Mouse (Mus musculus) forebrain, embryonic 13.5 days (tissue): ENCODE measurements around the gene Lmcd1. TPM values are rescaled to one million over a fixed set of nuclear protein-coding genes. Genes with fewer than 3 reads are reported as not detected.

Source experiments
- ATAC-seq: fragments of 200-750 bp; cut with Nextera tagmentation; 2 replicates; pipeline ENCODE4 v1.8.0; 2017
- H3K27ac ChIP-seq: fragments of 300-500 bp; sonication (generic); 2 replicates; pipeline ENCODE4 v1.5.1; 2015; ENCODE audit warnings: inconsistent platforms, mild to moderate bottlenecking, moderate library complexity
- H3K27me3 ChIP-seq: fragments of 300-500 bp; sonication (generic); 2 replicates; pipeline ENCODE4 v1.6.1; 2015; ENCODE audit warnings: mild to moderate bottlenecking, inconsistent platforms
- H3K36me3 ChIP-seq: fragments of 300-500 bp; sonication (generic); 2 replicates; pipeline ENCODE4 v1.6.1; 2015; ENCODE audit warnings: mild to moderate bottlenecking, inconsistent platforms; ENCODE audit not compliant: poor library complexity, severe bottlenecking
- H3K4me1 ChIP-seq: fragments of 300-500 bp; sonication (generic); 2 replicates; pipeline ENCODE4 v1.6.1; 2015; ENCODE audit warnings: inconsistent platforms
- H3K4me2 ChIP-seq: fragments of 300-500 bp; sonication (generic); 2 replicates; pipeline ENCODE4 v1.6.1; 2015; ENCODE audit warnings: inconsistent platforms, mild to moderate bottlenecking, moderate library complexity
- H3K4me3 ChIP-seq: fragments of 300-500 bp; sonication (generic); 2 replicates; pipeline ENCODE4 v1.5.1; 2015; ENCODE audit warnings: mild to moderate bottlenecking, inconsistent platforms
- H3K9ac ChIP-seq: fragments of 300-500 bp; sonication (generic); 2 replicates; pipeline ENCODE4 v1.6.1; 2015; ENCODE audit warnings: mild to moderate bottlenecking, inconsistent platforms
- H3K9me3 ChIP-seq: fragments of 300-500 bp; sonication (generic); replicated peaks from 2 replicates; pipeline ENCODE4 v1.6.1; 2016; ENCODE audit warnings: inconsistent platforms
- WGBS: fragments of 180-500 bp; shearing (Covaris S2); methylation state at CpG from one replicate; pipeline ENCODE4 v1.1.7; 2015; 5-methylcytosine and 5-hydroxymethylcytosine counted together
- polyA plus RNA-seq: library from polyadenylated mRNA; unstranded; fragments of >200 nt; fragmentation: Nextera tagmentation; extraction: Ambion mirVana; gene quantifications from 2 replicates; pipeline ENCODE4 v1.2.1, GENCODE M21; 2015

Gene Lmcd1
- polyA plus RNA-seq, 1 experiment from 2014 or later: 14.6 TPM

- Histone ChIP-seq H3K27ac (no peak overlapping the region), H3K9me3 (no peaks in the 10 kb centered on the region), H3K27me3 (no peaks in the 10 kb centered on the region), H3K4me3 (no peak overlapping the region), H3K4me1 (no peaks in the 10 kb centered on the region), H3K9ac (no peak overlapping the region), H3K4me2 (no peak overlapping the region), H3K36me3 (no peaks in the 10 kb centered on the region)
- no peak for ATAC-seq
- 85% methylated on average over 5 of the region's 5 CpGs for WGBS
Observed at GRCm38 (mm10) chr6:112293320-112293719, 19.8 kb downstream of the Lmcd1 start.

DNA sequence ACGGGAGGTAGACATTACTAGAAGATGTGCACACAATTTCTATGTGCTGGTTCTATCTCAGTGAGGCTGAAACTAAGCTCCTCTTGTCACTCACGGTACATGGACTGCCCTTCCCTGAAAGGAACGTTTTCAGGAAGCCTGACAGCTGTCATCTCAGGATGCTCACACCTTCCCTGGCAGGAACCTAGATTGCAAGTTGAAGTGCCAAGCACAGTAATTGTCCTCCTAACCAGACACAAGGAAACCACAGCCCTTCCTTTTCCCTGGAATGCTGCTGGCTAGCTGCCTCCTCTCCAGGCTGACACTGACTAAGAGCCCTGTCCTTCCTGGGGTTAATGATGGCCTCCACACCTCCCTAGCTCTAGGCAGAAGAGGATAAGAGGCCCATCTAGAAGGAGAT, 21.7 kb downstream of the Lmcd1 start:
- Histone ChIP-seq H3K27me3 (no peaks in the 10 kb centered on the region), H3K36me3 (no peaks in the 10 kb centered on the region), H3K4me2 (no peak overlapping the region), H3K4me3 (no peak overlapping the region), H3K9me3 (no peaks in the 10 kb centered on the region), H3K4me1 (no peaks in the 10 kb centered on the region), H3K27ac (no peak overlapping the region), H3K9ac (no peak overlapping the region)
- WGBS: 75% methylated on average over 3 of the region's 3 CpGs
- no peak for ATAC-seq

DNA sequence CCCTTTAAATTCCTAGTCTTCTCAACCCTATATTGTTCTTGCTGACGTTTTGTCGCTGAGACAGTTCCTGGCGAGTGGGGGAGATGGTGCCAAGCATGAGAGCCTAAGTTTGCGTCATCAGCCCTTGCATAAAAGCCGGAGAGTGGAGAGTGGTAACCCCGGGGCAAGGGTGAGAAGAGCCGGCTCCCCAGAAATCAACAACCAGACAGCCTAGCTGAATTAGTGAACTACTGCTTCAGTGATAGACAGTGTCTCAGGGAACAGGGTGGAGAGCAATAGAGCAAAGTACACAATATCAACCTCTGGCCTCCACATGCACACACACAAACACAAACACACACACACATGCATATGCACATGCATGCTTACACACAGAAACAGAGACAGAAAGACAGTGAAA, 26.6 kb downstream of the Lmcd1 start:
- Histone ChIP-seq H3K9me3 (no peaks in the 10 kb centered on the region), H3K4me1 (peaks cover 3% of the 10 kb centered on the region; the same call in 1 of the 2 replicates), H3K27ac (no peak overlapping the region), H3K4me2 (no peak overlapping the region), H3K4me3 (no peak overlapping the region), H3K27me3 (no peaks in the 10 kb centered on the region), H3K9ac (no peak overlapping the region), H3K36me3 (no peaks in the 10 kb centered on the region)
- ATAC-seq: no peak
- 82% methylated on average over 7 of the region's 7 CpGs for WGBS

GRCm38 (mm10) chr6:112300633-112301032, 27.1 kb downstream of the Lmcd1 start:
- no peaks in the 10 kb centered on the region for H3K9me3 ChIP-seq
- no peak overlapping the region for H3K27ac ChIP-seq
- WGBS: 80% methylated on average over 1 of the region's 1 CpGs
- no peak for ATAC-seq
- H3K4me2 ChIP-seq: no peak overlapping the region
- H3K4me1 ChIP-seq: peaks cover 3% of the 10 kb centered on the region; the same call in 1 of the 2 replicates
- no peaks in the 10 kb centered on the region for H3K36me3 ChIP-seq
- H3K4me3 ChIP-seq: no peak overlapping the region
- H3K27me3 ChIP-seq: no peaks in the 10 kb centered on the region
- no peak overlapping the region for H3K9ac ChIP-seq

DNA sequence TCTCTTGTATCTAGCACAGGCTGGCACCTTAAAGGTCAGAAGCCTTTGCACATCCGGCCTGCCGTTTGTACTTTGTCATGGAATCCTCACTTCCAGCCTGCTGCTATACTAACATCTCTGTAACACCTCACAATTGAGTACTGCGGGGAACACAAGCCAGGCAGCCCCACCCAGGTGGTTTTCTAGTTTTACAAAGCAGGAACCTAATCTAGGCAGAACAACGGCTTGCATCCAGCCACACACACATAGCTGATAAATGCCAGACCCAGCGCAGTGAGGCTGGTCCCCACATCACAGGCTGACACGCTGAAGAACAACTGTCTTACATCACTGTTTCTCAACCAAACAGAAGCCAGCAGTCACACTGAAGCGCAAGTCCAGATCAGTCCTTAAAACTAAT, 28.7 kb downstream of the Lmcd1 start:
- no peak overlapping the region for H3K4me2 ChIP-seq
- 73% methylated on average over 7 of the region's 7 CpGs for WGBS
- H3K27ac ChIP-seq: no peak overlapping the region
- H3K4me1 ChIP-seq: peaks cover 3% of the 10 kb centered on the region; the same call in 1 of the 2 replicates
- no peak overlapping the region for H3K4me3 ChIP-seq
- no peaks in the 10 kb centered on the region for H3K27me3 ChIP-seq
- no peaks in the 10 kb centered on the region for H3K36me3 ChIP-seq
- no peak overlapping the region for H3K9ac ChIP-seq
- ATAC-seq: no peak
- H3K9me3 ChIP-seq: no peaks in the 10 kb centered on the region

DNA sequence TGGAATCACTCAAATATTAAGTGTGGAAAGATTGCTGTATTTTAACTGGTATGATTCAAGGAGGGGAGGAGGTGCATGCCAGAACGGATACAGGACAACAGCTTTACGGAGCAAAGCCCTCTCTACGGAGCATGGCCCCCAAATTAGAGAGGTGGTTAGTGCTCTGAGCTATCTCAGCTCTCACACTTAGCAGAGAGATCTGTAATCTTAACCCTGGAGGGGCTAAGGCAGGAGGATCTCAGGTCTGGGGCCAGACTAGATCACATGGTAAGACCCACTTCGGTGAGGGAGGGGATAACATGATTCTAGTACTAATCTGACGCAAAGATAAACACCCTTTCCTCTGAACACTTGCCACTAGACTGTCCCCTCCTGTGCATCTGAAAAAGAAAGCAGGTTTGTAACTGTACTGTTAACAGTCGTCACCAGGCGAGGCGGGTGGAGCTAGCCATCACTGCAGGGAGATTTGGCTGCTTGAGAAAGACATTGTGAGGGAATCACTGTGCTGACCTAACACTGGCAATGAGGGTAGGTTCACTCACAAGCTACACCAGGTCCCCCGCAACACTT, 29.3 kb downstream of the Lmcd1 start:
- Histone ChIP-seq H3K4me1 (peaks cover 3% of the 10 kb centered on the region; the same call in 1 of the 2 replicates), H3K27me3 (no peaks in the 10 kb centered on the region), H3K4me3 (no peak overlapping the region), H3K27ac (no peak overlapping the region), H3K9me3 (no peaks in the 10 kb centered on the region), H3K4me2 (no peak overlapping the region), H3K36me3 (no peaks in the 10 kb centered on the region), H3K9ac (no peak overlapping the region)
- no peak for ATAC-seq
- 76% methylated on average over 9 of the region's 9 CpGs for WGBS

- Histone ChIP-seq H3K27ac (no peak overlapping the region), H3K27me3 (no peaks in the 10 kb centered on the region), H3K9me3 (no peaks in the 10 kb centered on the region), H3K4me1 (peaks cover 3% of the 10 kb centered on the region; the same call in 1 of the 2 replicates), H3K9ac (no peak overlapping the region), H3K4me2 (no peak overlapping the region), H3K36me3 (no peaks in the 10 kb centered on the region), H3K4me3 (no peak overlapping the region)
- WGBS: 77% methylated on average over 8 of the region's 8 CpGs
- no peak for ATAC-seq
Observed at GRCm38 (mm10) chr6:112304751-112305150, 31.2 kb downstream of the Lmcd1 start.

GRCm38 (mm10) chr6:112309330-112309938, 35.9 kb downstream of the Lmcd1 start:
- H3K9ac ChIP-seq: no peak overlapping the region
- H3K27me3 ChIP-seq: no peaks in the 10 kb centered on the region
- no peak overlapping the region for H3K27ac ChIP-seq
- 73% methylated on average over 6 of the region's 6 CpGs for WGBS
- H3K36me3 ChIP-seq: no peaks in the 10 kb centered on the region; the same call in 1 of the 2 replicates
- no peaks in the 10 kb centered on the region for H3K9me3 ChIP-seq
- H3K4me1 ChIP-seq: peaks cover 10% of the 10 kb centered on the region; the same call in 1 of the 2 replicates
- no peak for ATAC-seq
- H3K4me2 ChIP-seq: no peak overlapping the region
- H3K4me3 ChIP-seq: no peak overlapping the region

- 27% methylated on average over 4 of the region's 4 CpGs for WGBS
- no peaks in the 10 kb centered on the region for H3K9me3 ChIP-seq
- no peak overlapping the region for H3K4me3 ChIP-seq
- peaks cover 10% of the 10 kb centered on the region; the same call in 1 of the 2 replicates for H3K4me1 ChIP-seq
- H3K4me2 ChIP-seq: no peak overlapping the region
- no peaks in the 10 kb centered on the region for H3K27me3 ChIP-seq
- H3K27ac ChIP-seq: no peak overlapping the region
- no peaks in the 10 kb centered on the region; the same call in 1 of the 2 replicates for H3K36me3 ChIP-seq
- peak; percentile 91 for ATAC-seq
- no peak overlapping the region for H3K9ac ChIP-seq
Observed at GRCm38 (mm10) chr6:112311385-112311784, 37.8 kb downstream of the Lmcd1 start.

GRCm38 (mm10) chr6:112319449-112319848, 45.9 kb downstream of the Lmcd1 start:
- H3K36me3 ChIP-seq: 0 out of 2 replicates have a peak, but pooled peaks cover 4% of the 10 kb centered on the region
- 94% methylated on average over 4 of the region's 4 CpGs for WGBS
- no peak for ATAC-seq
- H3K9ac ChIP-seq: no peak overlapping the region
- H3K9me3 ChIP-seq: no peaks in the 10 kb centered on the region
- no peak overlapping the region for H3K4me3 ChIP-seq
- no peak overlapping the region for H3K4me2 ChIP-seq
- H3K27ac ChIP-seq: no peak overlapping the region
- H3K27me3 ChIP-seq: no peaks in the 10 kb centered on the region
- no peaks in the 10 kb centered on the region for H3K4me1 ChIP-seq

DNA sequence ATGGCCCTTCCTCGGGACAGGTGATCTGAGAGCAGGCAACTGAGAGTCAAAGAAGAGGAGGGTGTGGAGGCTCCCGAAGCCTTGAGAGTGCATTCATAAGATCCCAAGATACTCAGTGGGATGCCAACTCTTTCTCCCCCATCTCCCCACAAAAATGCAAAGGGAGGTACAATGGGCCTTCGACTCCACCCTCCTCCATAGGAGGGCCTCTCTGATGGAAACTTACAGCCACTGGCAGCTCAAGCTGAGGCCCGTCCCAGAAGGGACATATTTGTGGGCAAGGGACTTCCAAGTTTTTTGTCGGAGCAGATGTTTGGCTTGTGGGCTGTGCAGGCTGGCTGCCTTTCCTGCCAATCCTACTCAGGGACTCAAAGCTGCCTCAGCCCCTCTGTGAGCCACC, 47.1 kb downstream of the Lmcd1 start:
- H3K36me3 ChIP-seq: 0 out of 2 replicates have a peak, but pooled peaks cover 4% of the 10 kb centered on the region
- no peak overlapping the region for H3K27ac ChIP-seq
- H3K4me1 ChIP-seq: no peaks in the 10 kb centered on the region
- ATAC-seq: no peak
- 44% methylated on average over 5 of the region's 5 CpGs for WGBS
- no peak overlapping the region for H3K4me2 ChIP-seq
- H3K4me3 ChIP-seq: no peak overlapping the region
- no peaks in the 10 kb centered on the region for H3K27me3 ChIP-seq
- no peak overlapping the region for H3K9ac ChIP-seq
- no peaks in the 10 kb centered on the region for H3K9me3 ChIP-seq

GRCm38 (mm10) chr6:112322916-112323315, 49.4 kb downstream of the Lmcd1 start:
- no peak overlapping the region for H3K4me3 ChIP-seq
- no peak overlapping the region for H3K9ac ChIP-seq
- no peaks in the 10 kb centered on the region for H3K36me3 ChIP-seq
- no peaks in the 10 kb centered on the region for H3K27me3 ChIP-seq
- 88% methylated on average over 5 of the region's 5 CpGs for WGBS
- no peak for ATAC-seq
- H3K9me3 ChIP-seq: no peaks in the 10 kb centered on the region
- no peaks in the 10 kb centered on the region for H3K4me1 ChIP-seq
- H3K27ac ChIP-seq: no peak overlapping the region
- H3K4me2 ChIP-seq: no peak overlapping the region

DNA sequence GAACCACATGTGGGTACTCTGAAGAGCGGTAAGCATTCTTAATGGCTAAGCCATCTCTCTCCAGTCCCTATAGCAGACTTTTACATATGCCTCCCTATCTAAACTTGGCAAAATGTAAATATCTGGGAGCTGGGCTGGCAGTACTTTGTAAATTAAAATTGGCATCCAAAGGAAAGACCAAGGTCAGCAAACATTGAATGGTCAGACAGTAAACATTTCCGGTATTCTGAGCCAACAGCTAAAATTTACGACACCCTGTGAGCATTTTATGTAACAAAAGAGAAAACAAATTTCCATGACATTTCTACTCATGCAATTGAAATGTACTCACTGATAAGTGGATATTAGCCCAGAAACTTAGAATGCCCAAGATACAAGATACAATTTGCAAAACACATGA, 51.7 kb downstream of the Lmcd1 start:
- H3K27me3 ChIP-seq: no peaks in the 10 kb centered on the region
- 97% methylated on average over 3 of the region's 3 CpGs for WGBS

More for the DNA sequence above, 51.7 kb downstream of the Lmcd1 start:
- Histone ChIP-seq H3K36me3 (no peaks in the 10 kb centered on the region), H3K4me1 (peaks cover 4% of the 10 kb centered on the region; the same call in 1 of the 2 replicates), H3K9me3 (no peaks in the 10 kb centered on the region), H3K27ac (no peak overlapping the region), H3K4me2 (no peak overlapping the region), H3K9ac (no peak overlapping the region), H3K4me3 (no peak overlapping the region)
- ATAC-seq: no peak
